Mouse (Mus musculus): ENCODE data around the gene Ltbp2.

Ltbp2 gene

DNA sequence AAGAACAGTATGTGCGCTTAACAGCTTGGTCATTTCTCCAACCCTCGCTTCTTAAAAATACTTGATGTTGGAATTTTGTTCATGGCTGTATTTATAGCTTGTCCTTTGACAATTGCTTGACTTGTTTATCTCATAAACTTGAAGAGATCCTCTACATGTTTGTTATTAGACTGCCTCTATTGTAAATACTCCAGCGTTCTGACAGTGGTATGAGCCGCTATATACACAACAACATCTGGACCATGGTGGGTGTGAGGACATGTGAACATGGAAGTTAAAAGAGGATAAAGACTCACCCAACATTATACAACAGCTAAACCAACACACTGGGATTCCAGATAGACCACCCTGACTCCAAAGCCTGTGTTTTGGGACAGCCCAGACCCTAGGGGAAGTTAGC, 41.6 kb downstream of the Ltbp2 start:
- no peak for DNase-seq

- DNase-seq: no peak
Measured at GRCm38 (mm10) chr12:84831648-84832047, 44.7 kb downstream of the Ltbp2 start.

GRCm38 (mm10) chr12:84831141-84831540, 45.2 kb downstream of the Ltbp2 start:
- no peak for DNase-seq

GRCm38 (mm10) chr12:84830438-84830837, 45.9 kb downstream of the Ltbp2 start:
- DNase-seq: no peak

- no peak for DNase-seq
Measured at GRCm38 (mm10) chr12:84829913-84830312, 46.4 kb downstream of the Ltbp2 start.

DNA sequence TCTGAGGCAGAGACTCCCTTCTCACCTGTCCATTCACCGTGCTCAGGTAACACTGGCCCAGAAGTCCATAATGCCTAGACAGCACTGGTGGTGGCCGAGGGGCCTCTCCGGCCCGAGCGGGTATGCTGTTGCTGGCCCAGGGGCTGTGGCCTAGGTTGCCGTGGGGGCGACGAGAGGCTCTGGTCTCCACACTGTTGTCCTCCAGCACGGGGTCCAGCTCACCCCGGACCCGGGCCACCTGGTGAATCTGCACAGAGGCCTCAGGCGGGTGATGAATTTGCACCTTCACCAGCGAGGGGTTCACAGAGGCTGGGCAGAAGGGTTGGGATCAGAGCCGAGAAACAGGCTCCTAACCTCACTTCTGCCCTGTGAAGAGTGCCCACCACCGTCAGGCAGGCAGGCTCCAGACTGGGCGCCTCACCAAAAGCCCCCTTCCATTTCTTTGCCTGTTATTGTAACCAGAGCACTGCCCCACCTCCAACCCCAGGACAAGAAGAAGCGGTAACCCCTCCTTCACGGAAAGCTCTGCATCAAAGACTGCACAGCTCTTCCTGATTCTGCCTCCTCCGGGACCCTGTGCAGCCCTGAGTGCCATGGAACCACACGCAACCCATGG, 47.1 kb downstream of the Ltbp2 start:
- no peak for DNase-seq

GRCm38 (mm10) chr12:84827384-84827933, 48.9 kb downstream of the Ltbp2 start:
- DNase-seq: no peak

DNA sequence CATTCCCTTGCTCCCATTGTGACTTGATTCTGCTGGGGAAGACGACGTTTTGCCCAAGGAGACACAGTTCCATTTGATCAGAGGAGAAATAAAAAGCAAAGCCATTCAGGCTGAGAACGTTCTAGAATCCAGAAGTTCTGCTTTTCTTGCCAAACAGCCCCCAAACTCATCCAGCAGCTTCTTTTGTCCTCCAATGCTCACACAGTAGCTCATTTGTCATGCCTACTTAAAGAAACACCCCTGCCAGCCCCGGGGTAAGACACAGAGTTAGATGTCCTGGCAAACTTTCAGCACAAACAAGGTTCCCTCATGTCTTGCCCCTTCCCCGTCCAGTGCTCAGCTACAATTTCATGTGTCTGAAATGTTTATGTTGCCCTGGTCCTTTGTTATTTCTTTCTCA, 52.1 kb downstream of the Ltbp2 start:
- no peak for DNase-seq

- no peak for DNase-seq
Measured at GRCm38 (mm10) chr12:84823601-84824000, 52.7 kb downstream of the Ltbp2 start.

- no peak for DNase-seq
Measured at GRCm38 (mm10) chr12:84819236-84820168, 56.8 kb downstream of the Ltbp2 start.

- no peak for DNase-seq
Measured at GRCm38 (mm10) chr12:84818496-84818895, 57.8 kb downstream of the Ltbp2 start.

DNA sequence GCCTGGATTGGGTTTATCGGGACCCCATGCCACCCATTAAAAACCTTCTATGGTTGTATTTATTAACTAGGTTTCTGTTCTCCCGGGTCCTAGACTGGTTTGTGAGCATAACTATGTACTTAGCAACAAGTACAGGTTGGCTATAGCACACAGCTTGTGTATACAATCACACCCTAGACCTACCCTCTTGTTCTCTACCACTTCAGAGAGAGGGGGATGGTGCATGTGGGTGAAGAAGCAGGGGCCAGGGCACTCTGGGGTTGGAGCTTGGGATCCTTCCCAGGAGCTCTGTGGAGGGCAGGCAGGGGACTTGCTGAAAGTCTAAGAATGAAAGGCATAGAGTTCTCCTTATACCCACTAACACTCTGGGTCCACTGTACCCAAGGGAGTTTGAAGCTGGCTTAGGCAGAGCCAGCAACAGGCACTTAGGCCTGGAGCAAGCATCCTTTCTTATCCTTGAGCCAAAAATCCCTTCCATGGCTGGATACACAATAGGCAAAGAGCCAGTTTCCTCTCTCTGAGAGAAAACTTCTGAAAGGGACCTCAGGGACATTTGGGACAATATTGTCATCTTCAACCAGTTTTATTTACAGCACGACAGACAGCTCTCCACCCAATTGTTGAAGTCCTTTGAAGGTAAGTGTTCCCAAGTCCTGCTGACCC, 61.5 kb downstream of the Ltbp2 start:
- no peak for DNase-seq

DNA sequence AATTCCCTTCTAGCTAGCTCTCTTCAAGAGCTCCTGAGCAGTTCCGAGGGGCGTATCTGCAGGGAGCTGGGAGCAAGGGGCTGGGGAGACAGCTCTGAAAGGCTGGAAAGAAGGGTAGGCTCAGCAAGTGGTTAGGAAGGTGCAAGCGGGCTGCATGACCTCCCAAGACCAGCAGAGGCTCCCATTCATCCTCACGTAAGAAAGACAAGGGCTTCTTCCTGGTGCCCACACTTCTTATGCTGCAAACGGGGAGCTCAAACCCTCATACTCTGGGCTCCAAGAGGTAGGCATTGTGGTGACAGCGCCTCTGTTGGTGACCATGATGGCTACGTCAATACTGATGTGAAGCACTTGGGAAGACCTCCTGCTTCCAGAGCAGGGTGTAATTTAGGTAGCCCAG, 62.6 kb downstream of the Ltbp2 start:
- DNase-seq: peak; percentile 28

DNA sequence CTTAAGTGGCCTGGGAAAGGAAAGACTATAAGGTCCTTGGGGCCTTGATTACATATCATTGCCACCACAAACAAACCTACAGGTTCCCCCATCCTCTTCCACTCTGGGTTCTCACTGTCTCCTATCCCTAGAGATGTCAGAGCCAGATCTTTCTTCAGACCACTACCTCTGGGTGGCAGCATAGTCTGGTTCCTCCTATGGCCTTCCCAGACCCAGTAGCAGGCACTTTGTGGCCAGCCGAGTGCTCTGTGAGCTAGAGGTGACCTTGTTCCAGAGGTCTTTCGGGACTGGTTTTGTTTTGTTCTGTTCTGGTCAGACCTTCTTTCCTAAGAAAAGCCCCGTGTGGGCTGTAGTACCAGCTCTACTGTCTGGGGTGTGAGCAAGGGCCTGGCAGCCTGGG, 64.3 kb downstream of the Ltbp2 start:
- no peak for DNase-seq

DNA sequence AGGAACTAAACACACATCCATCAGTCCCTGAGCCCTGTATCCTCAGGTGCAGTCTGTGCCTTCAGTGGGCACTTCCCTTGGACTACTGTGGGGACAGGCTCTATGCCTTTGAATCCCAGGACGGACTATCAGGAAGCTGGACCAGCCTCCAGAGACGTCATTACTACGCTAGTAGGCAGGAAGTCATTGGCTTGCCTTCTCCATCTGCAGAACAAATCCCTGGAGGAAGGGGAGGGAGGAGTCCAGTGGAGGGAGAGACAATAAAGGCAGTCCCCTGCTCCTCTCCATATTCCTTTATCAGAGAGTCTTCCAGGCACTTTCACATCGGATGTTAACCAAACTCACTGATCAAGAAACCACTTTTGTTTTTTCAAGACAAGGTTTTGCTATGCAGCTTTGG, 64.8 kb downstream of the Ltbp2 start:
- DNase-seq: no peak

GRCm38 (mm10) chr12:84810810-84811209, 65.5 kb downstream of the Ltbp2 start:
- no peak for DNase-seq

- peak; percentile 24 for DNase-seq
Measured at GRCm38 (mm10) chr12:84809033-84809432, 67.3 kb downstream of the Ltbp2 start.

GRCm38 (mm10) chr12:84807351-84807750, 69.0 kb downstream of the Ltbp2 start:
- no peak for DNase-seq

DNA sequence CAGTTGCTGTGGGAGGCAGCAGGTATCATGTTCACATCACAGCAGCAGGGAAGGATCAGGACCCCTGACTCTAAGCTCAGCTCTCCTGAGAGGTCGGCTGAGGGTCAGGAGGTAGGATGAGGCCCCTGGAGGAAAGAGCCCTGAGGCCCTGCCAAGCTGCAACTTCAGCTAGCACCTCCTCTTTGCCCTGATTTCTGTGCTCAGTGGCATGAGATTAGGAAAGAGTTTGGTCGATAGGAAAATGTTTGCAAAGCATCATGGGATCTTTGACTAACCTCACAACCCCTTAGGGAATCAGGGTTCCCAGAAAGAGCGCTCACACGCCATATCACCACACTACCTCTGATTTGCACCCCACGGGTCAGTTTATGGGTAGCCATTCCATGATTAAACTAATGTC, 69.6 kb downstream of the Ltbp2 start:
- DNase-seq: no peak

GRCm38 (mm10) chr12:84806010-84806409, 70.3 kb downstream of the Ltbp2 start:
- DNase-seq: no peak

DNA sequence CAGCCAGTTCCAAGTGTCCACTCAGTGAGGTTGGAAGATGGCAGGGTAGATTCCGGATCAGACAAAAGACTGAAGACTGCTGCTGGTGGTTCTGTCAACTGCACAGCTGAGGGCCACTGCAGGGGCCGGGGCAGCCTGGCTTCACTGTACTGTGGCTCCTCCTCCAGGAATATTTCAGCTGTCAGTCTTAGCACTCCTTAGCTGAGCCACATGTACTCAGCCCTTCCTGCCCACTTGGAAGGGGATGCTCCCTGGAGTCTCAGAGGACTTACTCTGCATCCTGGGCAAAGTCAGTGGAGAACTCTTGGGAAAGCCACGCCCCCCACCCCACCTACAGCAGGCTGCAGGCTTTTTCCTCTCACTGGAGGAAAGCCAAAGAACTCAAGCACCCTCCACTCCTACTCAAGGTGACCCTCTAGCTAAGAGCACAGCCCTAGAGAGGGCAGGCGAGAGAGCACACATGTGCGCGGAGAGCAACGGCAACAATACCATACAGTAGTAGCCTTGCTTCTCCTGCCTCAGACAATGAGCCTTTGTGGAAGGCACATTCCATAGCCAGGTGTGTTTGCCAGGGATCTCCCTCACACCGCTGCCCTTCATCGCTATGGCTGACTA, 71.0 kb downstream of the Ltbp2 start:
- no peak for DNase-seq

DNA sequence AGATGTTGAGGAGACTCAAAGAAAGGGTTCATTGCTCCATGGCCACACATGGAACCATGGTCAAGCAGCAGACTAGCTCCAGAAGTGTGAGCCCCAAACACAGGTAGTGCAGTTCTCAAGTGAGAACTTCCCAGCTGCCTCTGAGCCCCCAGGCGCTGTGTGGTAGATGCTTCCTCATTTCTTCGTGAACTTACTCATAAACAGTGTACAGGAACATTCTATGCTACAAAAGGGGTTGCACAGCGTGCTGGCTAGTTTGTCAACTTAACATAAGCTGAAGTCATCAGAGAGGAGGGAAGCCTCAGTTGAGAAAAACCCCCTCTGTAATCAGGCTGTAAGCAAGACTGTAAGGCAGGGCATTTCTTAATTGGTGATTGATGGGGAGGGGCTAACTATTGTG, 73.7 kb downstream of the Ltbp2 start:
- DNase-seq: no peak

DNA sequence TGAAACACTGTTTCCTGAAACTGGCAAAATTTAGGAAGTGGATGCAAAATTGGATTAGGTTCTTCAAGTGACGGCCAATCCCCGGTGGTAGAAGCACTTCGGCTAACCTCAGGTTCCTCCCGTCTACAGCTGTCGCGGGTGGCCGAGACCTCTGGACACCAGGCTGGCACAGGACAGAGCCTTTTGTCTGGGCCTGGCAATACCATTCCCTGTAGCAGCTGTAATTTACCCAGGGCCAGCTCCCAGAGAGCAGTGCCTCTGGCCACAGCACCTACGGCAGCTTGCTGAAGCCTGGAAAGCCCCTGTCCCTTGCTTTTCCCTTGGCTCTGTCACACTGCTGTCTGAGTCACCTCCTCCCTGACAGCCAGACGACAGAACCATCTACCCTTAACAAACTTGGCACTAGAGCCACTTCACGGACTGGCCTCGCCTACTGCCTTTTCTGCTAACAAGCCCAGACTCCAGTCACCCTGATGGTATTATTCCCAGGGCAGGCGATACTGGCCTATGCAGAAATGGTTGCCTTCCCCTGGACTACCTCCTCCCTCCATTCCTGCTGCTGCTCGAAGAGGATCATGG, 74.7 kb downstream of the Ltbp2 start:
- no peak for DNase-seq

All from thymus, postnatal 4 days (tissue).